ENCODE assay signal across 15 mouse cellular contexts in the genomic region with DNA sequence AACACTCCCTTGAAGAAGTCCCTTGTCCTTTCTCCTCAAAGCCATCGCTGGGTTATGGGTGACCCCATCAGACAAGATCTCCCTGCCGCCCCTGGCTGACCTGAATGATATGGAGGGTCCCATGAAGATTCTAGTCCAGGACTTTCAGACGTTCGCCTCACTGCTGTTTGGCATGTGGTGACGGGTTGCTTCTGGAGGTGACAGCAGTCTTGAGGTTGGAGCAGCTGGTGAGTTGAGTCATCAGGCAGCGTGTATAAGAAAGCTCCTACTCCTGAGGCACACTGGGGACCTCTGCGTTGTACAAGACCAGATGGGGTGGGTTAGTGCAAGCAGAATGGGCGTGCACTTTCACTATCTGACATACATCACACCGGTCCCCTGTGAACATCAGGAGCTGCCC.
A peak's percentile ranks its signal among the peaks of the same experiment; 100 is the strongest.
DNase-seq lines count a peak whose midpoint lies in the region; ATAC-seq lines count a peak whose summit lies in the region.
"Had no signal": no experiment of that assay in that cellular context is flagged by ENCODE, and none has a peak within 500 bp of the region (broad histone marks: within the 10 kb centered on the region; RNA-seq: fewer than 3 reads in every experiment).

No protein-coding gene starts in this region.

- no peak overlapping the region for H3K4me2 ChIP-seq in midbrain, embryonic 12.5 days (replicated peaks)
- H3K4me2 ChIP-seq in midbrain, embryonic 16.5 days (ENCODE audit: low read length): no peak overlapping the region
- no peak overlapping the region for H3K4me2 ChIP-seq in limb, embryonic 12.5 days
- H3K4me2 ChIP-seq: heart, embryonic 15.5 days; liver, embryonic 13.5 days; neural tube, embryonic 13.5 days had no signal

- H3K9ac ChIP-seq in midbrain, embryonic 12.5 days (replicated peaks): no peak overlapping the region
- H3K9ac ChIP-seq in midbrain, embryonic 16.5 days (ENCODE audit: low read depth, low read length): no peak overlapping the region
- no peak overlapping the region for H3K9ac ChIP-seq in limb, embryonic 12.5 days (replicated peaks)
- H3K9ac ChIP-seq: heart, embryonic 15.5 days; liver, embryonic 13.5 days; neural tube, embryonic 13.5 days had no signal

- no peaks in the 10 kb centered on the region for H3K9me3 ChIP-seq in midbrain, embryonic 12.5 days
- H3K9me3 ChIP-seq in midbrain, embryonic 16.5 days (replicated peaks; ENCODE audit: control insufficient read depth, low read length, poor library complexity, severe bottlenecking): no peaks in the 10 kb centered on the region
- H3K9me3 ChIP-seq in limb, embryonic 12.5 days: no peaks in the 10 kb centered on the region
- H3K9me3 ChIP-seq: heart, embryonic 15.5 days; liver, embryonic 13.5 days; neural tube, embryonic 13.5 days had no signal

- H3K4me3 ChIP-seq in midbrain, embryonic 12.5 days: no peak overlapping the region
- H3K4me3 ChIP-seq in midbrain, embryonic 16.5 days (ENCODE audit: low read depth, low read length): no peak overlapping the region
- no peak overlapping the region for H3K4me3 ChIP-seq in limb, embryonic 12.5 days (replicated peaks)
- H3K4me3 ChIP-seq: heart, embryonic 15.5 days; liver, embryonic 13.5 days; neural tube, embryonic 13.5 days had no signal

- peaks cover 81% of the 10 kb centered on the region for H3K36me3 ChIP-seq in midbrain, embryonic 12.5 days
- H3K36me3 ChIP-seq in midbrain, embryonic 16.5 days (ENCODE audit: control insufficient read depth, insufficient read depth, low read length): no peaks in the 10 kb centered on the region
- H3K36me3 ChIP-seq in limb, embryonic 12.5 days: peaks cover 90% of the 10 kb centered on the region
- H3K36me3 ChIP-seq: liver, embryonic 13.5 days had no signal

- H3K4me1 ChIP-seq in midbrain, embryonic 12.5 days: peaks cover 19% of the 10 kb centered on the region
- H3K4me1 ChIP-seq in midbrain, embryonic 16.5 days (ENCODE audit: control insufficient read depth, insufficient read depth, low read length): peaks cover 3% of the 10 kb centered on the region
- 0 out of 2 replicates have a peak, but pooled peaks cover 6% of the 10 kb centered on the region for H3K4me1 ChIP-seq in limb, embryonic 12.5 days (replicated peaks)
- H3K4me1 ChIP-seq: heart, embryonic 15.5 days; liver, embryonic 13.5 days had no signal

- peak; percentile 61 for ATAC-seq in frontal cortex, adult (ENCODE audit: low TSS enrichment)
- ATAC-seq in midbrain, embryonic 12.5 days (ENCODE audit: low FRiP score, low read depth): no peak
- no peak for ATAC-seq in midbrain, embryonic 16.5 days
- no peak for ATAC-seq in limb, embryonic 12.5 days (ENCODE audit: insufficient number of reproducible peaks, insufficient read depth, low FRiP score, low TSS enrichment, low read depth)
- ATAC-seq: CD4-positive, CD25-positive, alpha-beta regulatory T cell, adult 4 months had no signal

- 89% methylated on average over 9 of the region's 9 CpGs for WGBS in midbrain, embryonic 12.5 days
- 79% methylated on average over 9 of the region's 9 CpGs for WGBS in midbrain, embryonic 16.5 days
- 94% methylated on average over 9 of the region's 9 CpGs for WGBS in limb, embryonic 12.5 days

- no peak for DNase-seq in frontal cortex, postnatal 10 days (ENCODE audit: low spot score in 2 of 2)
- DNase-seq in cerebellum, adult 8-10 months: peak; percentile 24
- DNase-seq in kidney, postnatal 14 days: no peak
- DNase-seq: adrenal gland, postnatal 10 days; kidney, adult 18-20 months; kidney, postnatal 25 days; liver, embryonic 13.5 days; lung, postnatal 36 days had no signal

- no peaks in the 10 kb centered on the region for H3K27me3 ChIP-seq in midbrain, embryonic 12.5 days
- no peaks in the 10 kb centered on the region for H3K27me3 ChIP-seq in midbrain, embryonic 16.5 days (ENCODE audit: control insufficient read depth, insufficient read depth, low read depth, low read length)
- H3K27me3 ChIP-seq in limb, embryonic 12.5 days: no peaks in the 10 kb centered on the region
- H3K27me3 ChIP-seq: heart, embryonic 15.5 days; liver, embryonic 13.5 days; neural tube, embryonic 13.5 days had no signal

- H3K27ac ChIP-seq in midbrain, embryonic 12.5 days (replicated peaks): peak overlapping the region; percentile 58
- no peak overlapping the region for H3K27ac ChIP-seq in midbrain, embryonic 16.5 days (ENCODE audit: low read length)
- 0 out of 2 replicates have a peak overlapping the region, but pooled peaks have one; percentile 1 for H3K27ac ChIP-seq in limb, embryonic 12.5 days
- H3K27ac ChIP-seq: heart, embryonic 15.5 days; liver, embryonic 13.5 days; neural tube, embryonic 13.5 days had no signal
